12 mouse cellular contexts compared by ENCODE assay signal in the genomic region with DNA sequence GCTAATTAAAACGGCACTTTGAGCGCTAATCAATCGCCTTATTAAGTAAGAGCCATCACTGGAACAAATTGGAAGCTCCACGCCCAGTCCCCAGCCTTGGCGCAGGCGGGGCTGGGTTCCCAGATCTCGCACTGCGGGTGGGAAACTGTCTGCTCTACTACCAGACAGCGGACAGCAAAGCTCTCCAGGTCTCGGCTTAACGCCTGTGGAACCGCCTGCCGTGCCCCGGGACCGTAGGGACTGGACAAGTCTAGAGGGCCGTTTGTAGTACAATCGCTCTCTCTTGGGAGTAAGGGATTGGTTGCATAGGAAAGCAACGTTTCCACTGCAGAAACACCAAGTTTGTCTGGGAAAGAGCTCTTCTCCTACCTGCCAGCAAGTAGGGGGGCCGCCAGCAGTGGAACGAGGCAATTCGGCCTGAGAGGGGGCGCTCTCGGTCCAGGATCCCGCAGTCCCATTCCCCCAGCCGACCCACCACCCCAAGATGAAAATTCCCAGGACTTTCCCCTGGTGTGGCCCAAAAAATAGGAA. TPM values are rescaled to one million over a fixed set of nuclear protein-coding genes. Genes with fewer than 3 reads are reported as not detected.
DNase-seq lines count a peak whose midpoint lies in the region; ATAC-seq and TF ChIP-seq lines count a peak whose summit lies in the region.
"Had no signal": no experiment of that assay in that cellular context is flagged by ENCODE, and none has a peak within 500 bp of the region (broad histone marks: within the 10 kb centered on the region; RNA-seq: fewer than 3 reads in every experiment).

No protein-coding gene starts in this region.

- H3K9me3 ChIP-seq in kidney, postnatal 0 days (replicated peaks; ENCODE audit: low read length): no peaks in the 10 kb centered on the region
- no peaks in the 10 kb centered on the region for H3K9me3 ChIP-seq in kidney, embryonic 14.5 days (ENCODE audit: control insufficient read depth, low read length)
- no peaks in the 10 kb centered on the region for H3K9me3 ChIP-seq in embryonic facial prominence, embryonic 10.5 days
- no peaks in the 10 kb centered on the region for H3K9me3 ChIP-seq in midbrain, embryonic 12.5 days
- H3K9me3 ChIP-seq: liver, embryonic 15.5 days had no signal

- H3K36me3 ChIP-seq in kidney, postnatal 0 days (ENCODE audit: insufficient read depth, low read length): no peaks in the 10 kb centered on the region
- no peaks in the 10 kb centered on the region for H3K36me3 ChIP-seq in kidney, embryonic 14.5 days (ENCODE audit: control insufficient read depth, insufficient read depth, low read length)
- no peaks in the 10 kb centered on the region for H3K36me3 ChIP-seq in embryonic facial prominence, embryonic 10.5 days (replicated peaks)
- no peaks in the 10 kb centered on the region for H3K36me3 ChIP-seq in midbrain, embryonic 12.5 days
- H3K36me3 ChIP-seq: liver, embryonic 15.5 days had no signal

- no peak overlapping the region for H3K4me2 ChIP-seq in kidney, postnatal 0 days (ENCODE audit: low read length)
- H3K4me2 ChIP-seq in kidney, embryonic 14.5 days (replicated peaks; ENCODE audit: low read depth, low read length): no peak overlapping the region
- H3K4me2 ChIP-seq in midbrain, embryonic 12.5 days (replicated peaks): peak overlapping the region; percentile 48
- H3K4me2 ChIP-seq: liver, embryonic 15.5 days had no signal

- H3K27me3 ChIP-seq in kidney, postnatal 0 days (ENCODE audit: insufficient read depth, low read length): peaks cover 96% of the 10 kb centered on the region
- H3K27me3 ChIP-seq in kidney, embryonic 14.5 days (ENCODE audit: control insufficient read depth, insufficient read depth, low read length): peaks cover 99% of the 10 kb centered on the region
- H3K27me3 ChIP-seq in embryonic facial prominence, embryonic 10.5 days (replicated peaks; ENCODE audit: low read depth, poor library complexity, severe bottlenecking): peaks cover 100% of the 10 kb centered on the region
- H3K27me3 ChIP-seq in midbrain, embryonic 12.5 days: peaks cover 98% of the 10 kb centered on the region

- peak; percentile 29; the same call in 1 of the 2 replicates for TF ChIP-seq CTCF in kidney, postnatal 0 days (IDR thresholded peaks at IDR 0.05; ENCODE audit: low read depth)
- peak; percentile 37; the same call in 1 of the 2 replicates for TF ChIP-seq CTCF in brain, embryonic 14.5 days (IDR thresholded peaks at IDR 0.05; ENCODE audit: borderline replicate concordance, extremely low read depth, insufficient read depth, insufficient read length)

- no peaks in the 10 kb centered on the region for H3K4me1 ChIP-seq in kidney, postnatal 0 days (replicated peaks; ENCODE audit: insufficient read depth, low read length)
- H3K4me1 ChIP-seq in kidney, embryonic 14.5 days (ENCODE audit: control insufficient read depth, insufficient read depth, low read length): no peaks in the 10 kb centered on the region
- peaks cover 30% of the 10 kb centered on the region for H3K4me1 ChIP-seq in embryonic facial prominence, embryonic 10.5 days
- H3K4me1 ChIP-seq in midbrain, embryonic 12.5 days: peaks cover 67% of the 10 kb centered on the region

- no peak for TF ChIP-seq POLR2A in brain, embryonic 14.5 days (IDR thresholded peaks at IDR 0.05; ENCODE audit: borderline replicate concordance, extremely low read depth, insufficient read depth, insufficient read length, poor library complexity, severe bottlenecking)

- WGBS in kidney, postnatal 0 days: 1% methylated on average over 25 of the region's 25 CpGs
- under 1% methylated on average over 25 of the region's 25 CpGs for WGBS in kidney, embryonic 14.5 days
- WGBS in embryonic facial prominence, embryonic 10.5 days: under 1% methylated on average over 25 of the region's 25 CpGs
- WGBS in midbrain, embryonic 12.5 days: under 1% methylated on average over 25 of the region's 25 CpGs

- no peak overlapping the region for H3K9ac ChIP-seq in kidney, postnatal 0 days (ENCODE audit: low read depth, low read length)
- H3K9ac ChIP-seq in kidney, embryonic 14.5 days (ENCODE audit: low read depth, low read length): no peak overlapping the region
- no peak overlapping the region for H3K9ac ChIP-seq in midbrain, embryonic 12.5 days (replicated peaks)
- H3K9ac ChIP-seq: liver, embryonic 15.5 days had no signal

- H3K4me3 ChIP-seq in kidney, postnatal 0 days (replicated peaks; ENCODE audit: low read depth, low read length): no peak overlapping the region
- H3K4me3 ChIP-seq in kidney, embryonic 14.5 days (ENCODE audit: low read length): no peak overlapping the region
- H3K4me3 ChIP-seq in embryonic facial prominence, embryonic 10.5 days: peak overlapping the region; percentile 4; the same call in 1 of the 2 replicates
- H3K4me3 ChIP-seq in midbrain, embryonic 12.5 days: peak overlapping the region; percentile 33
- H3K4me3 ChIP-seq: liver, embryonic 15.5 days had no signal

- no peak for DNase-seq in kidney, postnatal 0 days (ENCODE audit: low spot score)
- DNase-seq in brain, embryonic 14.5 days (ENCODE audit: low read depth): peak; percentile 89
- peak; percentile 71 for DNase-seq in embryonic facial prominence, embryonic 10.5 days (ENCODE audit: low spot score)
- DNase-seq in ovary, postnatal 14 days (ENCODE audit: low spot score): no peak
- DNase-seq in adrenal gland, postnatal 14 days: no peak
- no peak for DNase-seq in spleen, adult 12 weeks (ENCODE audit: low spot score)
- DNase-seq: adrenal gland, postnatal 36 days; kidney, postnatal 10 days had no signal

- H3K27ac ChIP-seq in kidney, postnatal 0 days: no peak overlapping the region
- no peak overlapping the region for H3K27ac ChIP-seq in kidney, embryonic 14.5 days (ENCODE audit: low read depth, low read length)
- no peak overlapping the region for H3K27ac ChIP-seq in embryonic facial prominence, embryonic 10.5 days (replicated peaks)
- peak overlapping the region; percentile 80 for H3K27ac ChIP-seq in midbrain, embryonic 12.5 days (replicated peaks)
- H3K27ac ChIP-seq: liver, embryonic 15.5 days had no signal

- ATAC-seq in kidney, postnatal 0 days (replicated peaks; ENCODE audit: low FRiP score, low read depth): no peak
- no peak for ATAC-seq in kidney, embryonic 14.5 days (ENCODE audit: low FRiP score, low TSS enrichment)
- no peak; the same call in 1 of the 2 replicates for ATAC-seq in midbrain, embryonic 12.5 days (ENCODE audit: low FRiP score, low read depth)

RNA-seq across cellular contexts. Expression of a gene that starts 5.8 kb away (rescaled TPM):
- not detected in 2 replicates for polyA plus RNA-seq in kidney, postnatal 0 days (2015; fragmentation: Nextera tagmentation; extraction: Ambion mirVana)
- polyA plus RNA-seq in kidney, embryonic 14.5 days (2014; fragmentation: Nextera tagmentation; extraction: Ambion mirVana): not detected in 2 replicates
- 18.0 and 26.0 TPM in 2 replicates for polyA plus RNA-seq in brain, embryonic 14.5 days (2012; rRNA removed)
- polyA plus RNA-seq in embryonic facial prominence, embryonic 10.5 days (2016; fragmentation: Nextera tagmentation; extraction: Ambion mirVana): 0.13 and 0.14 TPM in 2 replicates
- 8.4 and 15.6 TPM in 2 replicates for polyA plus RNA-seq in midbrain, embryonic 12.5 days (2016; fragmentation: Nextera tagmentation; extraction: Ambion mirVana)
- total RNA-seq in adrenal gland, postnatal 14 days (2021): not detected in 2 replicates
- total RNA-seq: adrenal gland, postnatal 36 days had no signal
- polyA plus RNA-seq: liver, embryonic 15.5 days; stomach, embryonic 14.5 days had no signal

Comparison
In these comparisons a context has a peak if more than half of its experiments do, and no peak if none do; other contexts are left out.
1. DNase-seq: peak in brain, embryonic 14.5 days (single experiment) and embryonic facial prominence, embryonic 10.5 days (single experiment); none in kidney, postnatal 0 days (single experiment), ovary, postnatal 14 days (single experiment), adrenal gland, postnatal 14 days (single experiment) and spleen, adult 12 weeks (single experiment).
2. H3K4me3 ChIP-seq: peak in embryonic facial prominence, embryonic 10.5 days (single experiment) and midbrain, embryonic 12.5 days (single experiment); none in kidney, postnatal 0 days (single experiment) and kidney, embryonic 14.5 days (single experiment).